Mouse (Mus musculus) MEL (cell line): Measurements from ENCODE around the gene Gm10643. TPM values are rescaled to one million over a fixed set of nuclear protein-coding genes. Genes with fewer than 3 reads are reported as not detected.
A peak's percentile ranks its signal among the peaks of the same experiment; 100 is the strongest.

ENCODE experiments used
- DNase-seq: peaks from one replicate; pipeline ENCODE4 v3.0.0; 2011; ENCODE audit warnings: low read depth, low spot score
- H3K27ac ChIP-seq: 2 replicates; pipeline ENCODE4 v1.5.1; 2012; ENCODE audit warnings: low read depth, mild to moderate bottlenecking, control low read depth, low read length, moderate library complexity; ENCODE audit not compliant: control insufficient read depth
- H3K27me3 ChIP-seq, 2 experiments: fragments of 150-350 bp in 1 of 2; sonication (generic) in 1 of 2; 2 replicates each; pipeline ENCODE4 v1.6.1; 2012; ENCODE audit warnings: low read length in 2 of 2, mild to moderate bottlenecking in 2 of 2, improper control_type of control experiment in 1 of 2, moderate library complexity in 1 of 2; ENCODE audit not compliant: insufficient read depth in 2 of 2, control insufficient read depth in 1 of 2
- H3K36me3 ChIP-seq, 2 experiments: 2 replicates each; pipeline ENCODE4 v1.6.1; 2012 to 2014; ENCODE audit warnings: low read length in 2 of 2, improper control_type of control experiment in 1 of 2, inconsistent platforms in 1 of 2, mild to moderate bottlenecking in 1 of 2; ENCODE audit not compliant: insufficient read depth in 2 of 2, control insufficient read depth in 1 of 2
- H3K4me1 ChIP-seq, 2 experiments: fragments of 150-350 bp in 1 of 2; sonication (generic) in 1 of 2; 2 replicates each; pipeline ENCODE4 v1.6.1; 2012; ENCODE audit warnings: low read length in 2 of 2, improper control_type of control experiment in 1 of 2, mild to moderate bottlenecking in 1 of 2; ENCODE audit not compliant: insufficient read depth in 2 of 2, control insufficient read depth in 1 of 2
- H3K4me3 ChIP-seq, 2 experiments: fragments of 150-350 bp in 1 of 2; sonication (generic) in 1 of 2; 2 replicates each; pipeline ENCODE4 v1.5.1; 2012; ENCODE audit warnings: low read depth in 2 of 2, low read length in 2 of 2, mild to moderate bottlenecking in 2 of 2, moderate library complexity in 2 of 2, control low read depth in 1 of 2, improper control_type of control experiment in 1 of 2; ENCODE audit not compliant: control insufficient read depth in 1 of 2, insufficient read depth in 1 of 2
- H3K79me2 ChIP-seq: 2 replicates; pipeline ENCODE4 v1.6.1; 2012; ENCODE audit warnings: mild to moderate bottlenecking, low read length, moderate library complexity; ENCODE audit not compliant: control insufficient read depth, poor library complexity, insufficient read depth
- H3K9ac ChIP-seq: 2 replicates; pipeline ENCODE4 v1.6.1; 2012; ENCODE audit warnings: low read depth, mild to moderate bottlenecking, control low read depth, low read length, moderate library complexity; ENCODE audit not compliant: control insufficient read depth, poor library complexity, severe bottlenecking
- H3K9me3 ChIP-seq: fragments of 150-350 bp; sonication (generic); replicated peaks from 2 replicates; pipeline ENCODE4 v1.6.1; 2012; ENCODE audit warnings: mild to moderate bottlenecking, low read length, improper control_type of control experiment, moderate library complexity; ENCODE audit not compliant: insufficient read depth
- BHLHE40 ChIP-seq: IDR thresholded peaks from 2 replicates; pipeline ENCODE4 v1.6.1; 2012; ENCODE audit warnings: low read depth, mild to moderate bottlenecking, inconsistent platforms, low read length, improper control_type of control experiment, borderline replicate concordance
- CTCF ChIP-seq, 3 experiments: IDR thresholded peaks in 2 of 3; conservative IDR thresholded peaks in 1 of 3; 2 replicates each; pipeline ENCODE4 v1.5.1; 2011 to 2012; ENCODE audit warnings: low read length in 3 of 3, low read depth in 2 of 3, mild to moderate bottlenecking in 2 of 3, improper control_type of control experiment in 1 of 3, inconsistent platforms in 1 of 3, mixed read lengths in 1 of 3, moderate library complexity in 1 of 3; ENCODE audit not compliant: control insufficient read depth in 1 of 3, insufficient read depth in 1 of 3, poor library complexity in 1 of 3, severe bottlenecking in 1 of 3
- GABPA ChIP-seq: IDR thresholded peaks from 2 replicates; pipeline ENCODE4 v1.6.1; 2012; ENCODE audit warnings: low read depth, mild to moderate bottlenecking, inconsistent platforms, low read length, improper control_type of control experiment, moderate library complexity
- JUND ChIP-seq: IDR thresholded peaks from 2 replicates; pipeline ENCODE4 v1.6.1; 2011; ENCODE audit warnings: low read depth, mild to moderate bottlenecking, improper control_type of control experiment, low read length
- KAT2A ChIP-seq: conservative IDR thresholded peaks from 2 replicates; pipeline ENCODE4 v1.6.1; 2012; ENCODE audit warnings: low read depth, low read length, improper control_type of control experiment, inconsistent platforms
- MAFK ChIP-seq: IDR thresholded peaks from 2 replicates; pipeline ENCODE4 v1.6.1; 2011; ENCODE audit warnings: low read depth, mild to moderate bottlenecking, low read length, improper control_type of control experiment, borderline replicate concordance
- MAZ ChIP-seq: IDR thresholded peaks from 2 replicates; pipeline ENCODE4 v1.6.1; 2012; ENCODE audit warnings: low read depth, mild to moderate bottlenecking, inconsistent platforms, low read length, improper control_type of control experiment
- MEF2A ChIP-seq: IDR thresholded peaks from 2 replicates; pipeline ENCODE4 v1.6.1; 2014; ENCODE audit warnings: low read depth, mild to moderate bottlenecking, inconsistent platforms, low read length, improper control_type of control experiment; ENCODE audit not compliant: poor library complexity, insufficient replicate concordance, severe bottlenecking; ENCODE audit errors: extremely low read depth
- MYB ChIP-seq: IDR thresholded peaks from 2 replicates; pipeline ENCODE4 v1.6.1; 2011; ENCODE audit warnings: mild to moderate bottlenecking, low read depth, low read length, improper control_type of control experiment
- NRF1 ChIP-seq: IDR thresholded peaks from 2 replicates; pipeline ENCODE4 v1.6.1; 2014; ENCODE audit warnings: low read depth, mild to moderate bottlenecking, inconsistent platforms, low read length, improper control_type of control experiment, moderate library complexity; ENCODE audit not compliant: poor library complexity, insufficient read depth, severe bottlenecking
- POLR2A ChIP-seq, 2 experiments: IDR thresholded peaks; 2 replicates each; pipeline ENCODE4 v1.6.1; 2011 to 2012; ENCODE audit warnings: low read length in 2 of 2, mild to moderate bottlenecking in 2 of 2, control low read depth in 1 of 2, improper control_type of control experiment in 1 of 2, low read depth in 1 of 2, moderate library complexity in 1 of 2; ENCODE audit not compliant: control insufficient read depth in 1 of 2, insufficient read depth in 1 of 2, poor library complexity in 1 of 2
- RAD21 ChIP-seq: IDR thresholded peaks from 2 replicates; pipeline ENCODE4 v1.6.1; 2011; ENCODE audit warnings: mild to moderate bottlenecking, low read depth, low read length, improper control_type of control experiment
- RCOR1 ChIP-seq: IDR thresholded peaks from 2 replicates; pipeline ENCODE4 v1.6.1; 2012; ENCODE audit warnings: low read depth, mild to moderate bottlenecking, inconsistent platforms, low read length, improper control_type of control experiment
- SMC3 ChIP-seq: IDR thresholded peaks from 2 replicates; pipeline ENCODE4 v1.6.1; 2011; ENCODE audit warnings: low read depth, low read length, improper control_type of control experiment
- TAL1 ChIP-seq: IDR thresholded peaks from 2 replicates; pipeline ENCODE4 v1.6.1; 2012; ENCODE audit warnings: mild to moderate bottlenecking, inconsistent platforms, low read length, moderate library complexity, mixed read lengths
- TBP ChIP-seq: IDR thresholded peaks from 2 replicates; pipeline ENCODE4 v1.8.0; 2011; ENCODE audit warnings: low read depth, low read length, improper control_type of control experiment
- USF1 ChIP-seq: IDR thresholded peaks from 2 replicates; pipeline ENCODE4 v1.6.1; 2014; ENCODE audit warnings: low read depth, mild to moderate bottlenecking, inconsistent platforms, low read length, improper control_type of control experiment, moderate library complexity
- USF2 ChIP-seq, 2 experiments: IDR thresholded peaks; 2 replicates each; pipeline ENCODE4 v1.6.1; 2011 to 2012; ENCODE audit warnings: improper control_type of control experiment in 2 of 2, low read length in 2 of 2, borderline replicate concordance in 1 of 2, inconsistent platforms in 1 of 2, low read depth in 1 of 2, mild to moderate bottlenecking in 1 of 2; ENCODE audit not compliant: insufficient read depth in 1 of 2
- ZC3H11A ChIP-seq: IDR thresholded peaks from 2 replicates; pipeline ENCODE4 v1.6.1; 2012; ENCODE audit warnings: low read depth, mild to moderate bottlenecking, inconsistent platforms, low read length, improper control_type of control experiment
- ZNF384 ChIP-seq: IDR thresholded peaks from 2 replicates; pipeline ENCODE4 v1.6.1; 2012; ENCODE audit warnings: low read depth, mild to moderate bottlenecking, inconsistent platforms, low read length, improper control_type of control experiment
- polyA plus RNA-seq, 2 experiments: library from polyadenylated mRNA; stranded (reverse) in 1 of 2; unstranded in 1 of 2; fragments of >175 nt in 1 of 2; fragments of >200 nt in 1 of 2; gene quantifications; 2 replicates each; pipeline versions ENCODE4 v1.2.1 to v1.2.4; 2012; ENCODE audit warnings: low replicate concordance in 2 of 2, low read depth in 1 of 2; ENCODE audit not compliant: insufficient read length in 2 of 2, insufficient read depth in 1 of 2, missing spikeins in 1 of 2
- total RNA-seq: library from RNA; depleted of rRNA; stranded (reverse); fragments of 300-350 nt; gene quantifications from 2 replicates; pipeline ENCODE4 v1.2.3, GENCODE M21; 2012; rRNA removed

The Gm10643 gene
- total and polyA plus RNA-seq, 3 experiments = 0.23 to 0.28 TPM; not detected in 1

GRCm38 (mm10) chr8:84019738-84020137, 45.2 kb downstream of the Gm10643 start (continued):
- TF ChIP-seq NRF1 (no peak), BHLHE40 (no peak)

- H3K27me3 ChIP-seq = no peaks in the 10 kb centered on the region
- TF ChIP-seq KAT2A (no peak), RAD21 (peak; percentile 26), TAL1 (no peak), ZC3H11A (no peak), USF2 (IDR thresholded peaks at IDR 0.05; ENCODE audit: borderline replicate concordance in 1 of 2, insufficient read depth in 1 of 2, low read depth in 1 of 2, low read length in 2 of 2) (no peak), BHLHE40 (no peak), JUND (no peak), MYB (no peak), NRF1 (no peak), MEF2A (no peak), USF1 (no peak), MAZ (no peak), MAFK (no peak), SMC3 (peak; percentile 27), POLR2A (IDR thresholded peaks at IDR 0.05; ENCODE audit: control insufficient read depth in 1 of 2, insufficient read depth in 1 of 2, low read depth in 1 of 2, low read length in 2 of 2, poor library complexity in 1 of 2) (no peak), GABPA (no peak), ZNF384 (no peak), RCOR1 (no peak), TBP (no peak), CTCF (IDR thresholded peaks at IDR 0.05 in 2 of 3, conservative IDR thresholded peaks at IDR 0.05 in 1 of 3; ENCODE audit: control insufficient read depth in 1 of 3, insufficient read depth in 1 of 3, low read depth in 2 of 3, low read length in 3 of 3, poor library complexity in 1 of 3, severe bottlenecking in 1 of 3) (peak in 2 of 3 experiments; percentile 31 to 37; a peak in 3 of 6 replicates)
- no peak overlapping the region for H3K4me3 ChIP-seq
- no peak for DNase-seq
- no peak overlapping the region for H3K27ac ChIP-seq
- H3K36me3 ChIP-seq = no peaks in the 10 kb centered on the region
- no peaks in the 10 kb centered on the region for H3K9me3 ChIP-seq
- H3K79me2 ChIP-seq = no peaks in the 10 kb centered on the region
- H3K9ac ChIP-seq = no peak overlapping the region
- H3K4me1 ChIP-seq = peaks cover 2 to 8% of the 10 kb centered on the region in 2 experiments; a peak in 1 of 4 replicates
These were observed 49.1 kb downstream of the Gm10643 start for GRCm38 (mm10) chr8:84015833-84016232.

Other genes with a start within 250 kb of the Gm10643 start
- 17.7 and 21.7 TPM in 2 replicates for gene Adgrl1, start 165.0 kb downstream of the Gm10643 start, total RNA-seq
- gene Adgrl1, start 165.0 kb downstream of the Gm10643 start, polyA plus RNA-seq = 10 to 100 TPM in 1 of 2 experiments, not detected in 1; 35.3 TPM
- 0.29 and 0.35 TPM in 2 replicates for gene Gm10644, start 109.9 kb downstream of the Gm10643 start, total RNA-seq
- under 1 TPM in 1 of 2 experiments, not detected in 1; 0.49 TPM for gene Gm10644, start 109.9 kb downstream of the Gm10643 start, polyA plus RNA-seq
- 84.3 and 90.4 TPM in 2 replicates for gene Asf1b, start 109.6 kb downstream of the Gm10643 start, total RNA-seq
- gene Asf1b, start 109.6 kb downstream of the Gm10643 start, polyA plus RNA-seq = 100 to 1,000 TPM; 113 to 137 TPM
- gene Prkaca, start 92.1 kb downstream of the Gm10643 start, total RNA-seq = 23.8 and 24.7 TPM in 2 replicates
- gene Prkaca, start 92.1 kb downstream of the Gm10643 start, polyA plus RNA-seq = 10 to 100 TPM in 1 of 2 experiments, not detected in 1; 74.9 TPM
- 96.7 and 111 TPM in 2 replicates for gene Samd1, start 67.5 kb downstream of the Gm10643 start, total RNA-seq
- 100 to 1,000 TPM in 1 of 2 experiments, not detected in 1; 121 TPM for gene Samd1, start 67.5 kb downstream of the Gm10643 start, polyA plus RNA-seq
- 0.39 and 0.69 TPM in 2 replicates for gene 1700067K01Rik, start 63.6 kb downstream of the Gm10643 start, total RNA-seq
- gene 1700067K01Rik, start 63.6 kb downstream of the Gm10643 start, polyA plus RNA-seq = under 1 TPM in 1 of 2 experiments, not detected in 1; 0.53 TPM
- gene 2210011C24Rik, start 53.0 kb downstream of the Gm10643 start, total RNA-seq = not detected in 2 replicates
- gene 2210011C24Rik, start 53.0 kb downstream of the Gm10643 start, polyA plus RNA-seq = not detected
- 0.65 and 0.92 TPM in 2 replicates for gene Palm3, start 43.7 kb downstream of the Gm10643 start, total RNA-seq
- 1 to 10 TPM in 1 of 2 experiments, not detected in 1; 3.6 TPM for gene Palm3, start 43.7 kb downstream of the Gm10643 start, polyA plus RNA-seq
- 32.4 and 38.5 TPM in 2 replicates for gene Il27ra, start 22.5 kb downstream of the Gm10643 start, total RNA-seq
- 10 to 100 TPM in 1 of 2 experiments, not detected in 1; 31.8 TPM for gene Il27ra, start 22.5 kb downstream of the Gm10643 start, polyA plus RNA-seq
- not detected in 2 replicates for gene Rln3, start 20.1 kb downstream of the Gm10643 start, total RNA-seq
- not detected for gene Rln3, start 20.1 kb downstream of the Gm10643 start, polyA plus RNA-seq
- 3.9 and 4.7 TPM in 2 replicates for gene Rfx1, start 1.7 kb upstream of the Gm10643 start, total RNA-seq
- gene Rfx1, start 1.7 kb upstream of the Gm10643 start, polyA plus RNA-seq = 10 to 100 TPM in 1 of 2 experiments, not detected in 1; 10.4 TPM
- 34.4 and 37.0 TPM in 2 replicates for gene Dcaf15, start 39.6 kb upstream of the Gm10643 start, total RNA-seq
- 10 to 100 TPM in 1 of 2 experiments, not detected in 1; 56.1 TPM for gene Dcaf15, start 39.6 kb upstream of the Gm10643 start, polyA plus RNA-seq
- gene Podnl1, start 60.9 kb upstream of the Gm10643 start, total RNA-seq = 0.04 and 0.07 TPM in 2 replicates
- under 1 TPM in 1 of 2 experiments, not detected in 1; 0.08 TPM for gene Podnl1, start 60.9 kb upstream of the Gm10643 start, polyA plus RNA-seq
- 7.3 and 9.1 TPM in 2 replicates for gene Cc2d1a, start 82.8 kb upstream of the Gm10643 start, total RNA-seq
- 10 to 100 TPM in 1 of 2 experiments, not detected in 1; 18.7 TPM for gene Cc2d1a, start 82.8 kb upstream of the Gm10643 start, polyA plus RNA-seq
- gene 4930432K21Rik, start 82.9 kb upstream of the Gm10643 start, total RNA-seq = 1.3 and 2.2 TPM in 2 replicates
- gene 4930432K21Rik, start 82.9 kb upstream of the Gm10643 start, polyA plus RNA-seq = 1 to 10 TPM in 1 of 2 experiments, not detected in 1; 3.0 TPM
- 0.56 and 2.0 TPM in 2 replicates for gene Nanos3, start 120.1 kb upstream of the Gm10643 start, total RNA-seq
- 1 to 10 TPM in 1 of 2 experiments, not detected in 1; 1.7 TPM for gene Nanos3, start 120.1 kb upstream of the Gm10643 start, polyA plus RNA-seq
- 3.6 and 4.4 TPM in 2 replicates for gene Zswim4, start 171.9 kb upstream of the Gm10643 start, total RNA-seq
- 1 to 10 TPM in 1 of 2 experiments, not detected in 1; 7.4 TPM for gene Zswim4, start 171.9 kb upstream of the Gm10643 start, polyA plus RNA-seq
- gene D8Ertd738e, start 184.6 kb upstream of the Gm10643 start, total RNA-seq = 159 and 164 TPM in 2 replicates
- gene D8Ertd738e, start 184.6 kb upstream of the Gm10643 start, polyA plus RNA-seq = 100 to 1,000 TPM in 1 of 2 experiments, not detected in 1; 149 TPM
- gene Mri1, start 192.2 kb upstream of the Gm10643 start, total RNA-seq = 26.8 and 27.8 TPM in 2 replicates
- 10 to 100 TPM in 1 of 2 experiments, not detected in 1; 43.2 TPM for gene Mri1, start 192.2 kb upstream of the Gm10643 start, polyA plus RNA-seq
- gene Ccdc130, start 205.2 kb upstream of the Gm10643 start, total RNA-seq = 8.2 and 10.2 TPM in 2 replicates
- 10 to 100 TPM in 1 of 2 experiments, not detected in 1; 26.0 TPM for gene Ccdc130, start 205.2 kb upstream of the Gm10643 start, polyA plus RNA-seq